Mouse (Mus musculus) embryo, embryonic 11.5 days (tissue): ENCODE data around the gene Itga11.
"Not testable (repeated sequence)": the region's sequence is repeated elsewhere in the genome, so short reads cannot be mapped to it uniquely, and the experiment has no call there.

Experiments used
- DNase-seq: peaks from one replicate; pipeline ENCODE4 v3.0.0-alpha.2; 2012; ENCODE audit warnings: low read depth, low spot score

Gene Itga11

DNA sequence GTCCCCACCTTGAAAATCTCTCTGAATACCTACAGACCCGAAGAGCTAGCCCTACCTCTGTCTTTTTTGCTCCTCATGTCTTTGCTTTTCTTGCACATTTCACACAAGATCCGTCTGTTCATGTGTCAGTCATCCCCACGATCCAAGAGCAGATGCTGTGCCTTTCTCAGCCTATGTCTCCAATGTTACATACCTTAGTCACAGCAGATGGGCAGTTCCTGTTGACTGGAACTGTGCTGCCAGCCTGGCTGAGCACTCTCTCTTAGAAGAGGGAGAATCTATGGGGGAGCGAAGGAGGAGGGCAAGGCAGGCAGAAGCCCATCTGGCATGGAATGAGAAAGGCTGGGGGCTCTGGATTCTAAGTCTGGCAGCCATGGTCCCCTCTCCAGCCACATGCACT is 87.7 kb downstream of the Itga11 start:
- DNase-seq, result no peak

DNA sequence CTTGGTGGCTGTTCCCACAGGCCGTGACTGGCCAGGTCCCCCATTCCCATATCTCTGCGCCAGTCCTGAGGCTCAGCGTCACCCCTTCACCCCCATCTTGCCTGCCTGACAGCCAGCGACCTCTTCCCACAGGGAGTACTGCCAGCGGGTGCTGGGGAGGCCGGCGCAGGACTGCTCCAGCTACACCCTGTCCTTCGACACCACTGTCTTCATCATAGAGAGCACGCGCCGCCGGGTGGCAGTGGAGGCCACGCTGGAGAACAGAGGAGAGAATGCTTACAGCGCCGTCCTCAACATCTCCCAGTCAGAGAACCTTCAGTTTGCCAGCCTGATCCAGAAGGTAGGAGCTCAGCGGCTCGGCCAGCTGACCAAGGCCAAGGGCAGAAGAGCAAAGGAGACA is 89.8 kb downstream of the Itga11 start:
- DNase-seq, result no peak

DNA sequence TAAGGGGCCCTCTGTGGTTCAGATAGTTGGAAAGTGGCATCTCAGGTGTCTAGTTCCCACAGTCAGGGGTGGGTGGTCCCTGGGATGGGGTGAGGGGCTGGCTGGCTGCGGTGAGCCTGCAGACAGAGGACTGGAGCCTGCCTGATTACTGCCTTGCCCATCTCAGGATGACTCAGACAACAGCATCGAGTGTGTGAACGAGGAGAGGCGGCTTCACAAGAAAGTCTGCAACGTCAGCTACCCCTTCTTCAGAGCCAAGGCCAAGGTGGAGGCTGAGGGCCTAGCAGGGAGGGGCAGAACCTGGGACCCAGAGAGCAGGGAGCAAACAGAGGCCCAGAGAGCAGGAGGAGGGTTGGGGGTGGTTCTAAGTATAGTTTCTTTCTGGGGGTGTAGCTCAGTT is 90.7 kb downstream of the Itga11 start:
- DNase-seq, result no peak

DNA sequence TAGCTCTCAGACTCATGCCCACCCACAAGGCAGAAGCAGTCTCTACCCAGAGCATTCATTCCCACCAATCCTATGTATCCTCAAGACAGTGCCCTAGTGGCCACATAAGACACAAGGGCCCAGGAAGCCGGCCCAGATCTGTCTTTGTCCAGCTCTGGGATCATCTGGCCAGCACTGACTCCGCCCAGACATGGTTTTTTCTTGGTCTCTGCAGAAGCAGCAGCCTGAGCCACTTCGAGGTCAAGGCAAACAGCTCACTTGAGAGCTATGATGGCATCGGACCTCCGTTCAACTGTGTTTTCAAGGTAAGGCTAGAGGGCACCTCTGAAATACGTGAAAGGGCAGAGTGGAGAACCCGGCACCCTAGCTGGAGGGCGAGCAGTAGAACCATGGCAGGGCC is 95.1 kb downstream of the Itga11 start:
- no peak for DNase-seq

DNA sequence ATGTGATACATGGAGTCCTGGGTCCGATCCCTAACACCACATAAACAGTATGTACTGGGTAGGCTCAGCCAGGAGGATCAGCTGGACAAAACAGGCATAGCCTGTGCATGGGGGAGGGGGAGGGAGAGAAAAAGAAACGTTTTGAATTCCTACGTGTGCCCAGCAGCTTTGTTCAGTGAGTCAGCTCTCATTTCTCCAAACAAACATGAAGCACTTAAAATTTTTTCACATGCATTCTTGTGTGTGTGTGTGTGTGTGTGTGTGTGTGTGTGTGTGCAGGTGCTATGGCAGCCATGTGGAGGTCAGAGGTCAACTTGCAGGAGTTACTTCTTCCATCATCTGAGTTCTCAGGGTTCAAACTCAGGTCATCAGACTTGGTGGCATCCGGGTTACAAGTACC is 97.8 kb downstream of the Itga11 start:
- no peak for DNase-seq

DNA sequence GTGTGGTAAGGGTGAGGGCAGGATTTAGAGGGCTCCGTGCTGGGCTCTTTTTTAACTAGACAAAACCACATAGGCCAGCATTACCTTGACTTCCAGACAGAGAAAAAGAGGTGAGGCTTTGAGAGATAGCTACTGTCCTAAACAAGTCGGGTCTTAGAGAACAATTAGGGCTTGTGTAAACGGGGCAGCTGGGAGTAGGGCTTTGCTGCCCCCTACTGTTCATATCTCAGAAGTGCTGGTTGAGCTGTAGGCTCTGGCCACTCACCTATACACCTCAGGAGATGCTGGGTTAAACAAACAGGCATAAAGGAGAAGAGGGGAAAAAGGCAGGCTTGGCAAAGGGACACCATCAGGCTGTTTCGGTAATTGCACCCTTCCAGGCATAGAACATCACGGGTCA is 99.8 kb downstream of the Itga11 start:
- peak; percentile 57 for DNase-seq

DNA sequence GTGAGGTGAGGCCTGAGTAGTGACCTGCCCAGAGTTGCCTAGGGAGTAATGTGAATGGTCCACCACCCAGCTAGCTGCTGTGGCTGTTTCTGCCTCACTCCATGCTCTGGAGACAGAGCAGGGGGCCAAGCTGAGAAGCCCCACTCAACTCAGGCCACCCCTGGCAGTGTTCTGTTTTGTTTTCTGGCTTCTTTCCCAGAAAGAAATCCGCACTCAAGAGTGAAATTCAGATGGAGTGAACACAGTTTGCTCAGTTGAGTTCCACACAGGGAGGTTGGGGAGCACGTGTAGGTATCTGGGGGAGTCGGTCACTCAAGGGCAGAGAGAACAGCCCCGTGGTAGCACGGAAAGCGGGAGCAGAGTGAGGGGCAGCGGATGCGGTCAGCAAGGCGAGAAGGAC is 101.1 kb downstream of the Itga11 start:
- DNase-seq, result no peak

DNA sequence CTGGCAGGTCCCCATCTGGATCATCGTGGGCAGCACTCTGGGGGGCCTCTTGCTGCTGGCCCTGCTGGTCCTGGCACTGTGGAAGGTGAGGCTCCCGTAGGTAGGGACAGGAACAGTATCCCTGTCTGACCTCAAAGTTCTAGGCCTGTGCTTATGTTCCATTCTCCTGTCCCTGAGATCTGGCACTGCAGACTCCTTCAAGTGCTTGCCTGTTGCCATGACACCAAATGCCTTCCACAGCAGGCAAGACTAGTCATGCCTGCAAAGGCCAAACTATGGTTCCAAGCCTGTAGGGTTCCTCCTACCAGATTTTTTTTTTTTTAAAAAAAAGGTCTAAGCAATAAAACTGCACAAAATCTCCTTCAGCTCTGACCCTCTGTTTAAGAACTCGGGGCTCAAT is 104.3 kb downstream of the Itga11 start:
- no peak for DNase-seq

DNA sequence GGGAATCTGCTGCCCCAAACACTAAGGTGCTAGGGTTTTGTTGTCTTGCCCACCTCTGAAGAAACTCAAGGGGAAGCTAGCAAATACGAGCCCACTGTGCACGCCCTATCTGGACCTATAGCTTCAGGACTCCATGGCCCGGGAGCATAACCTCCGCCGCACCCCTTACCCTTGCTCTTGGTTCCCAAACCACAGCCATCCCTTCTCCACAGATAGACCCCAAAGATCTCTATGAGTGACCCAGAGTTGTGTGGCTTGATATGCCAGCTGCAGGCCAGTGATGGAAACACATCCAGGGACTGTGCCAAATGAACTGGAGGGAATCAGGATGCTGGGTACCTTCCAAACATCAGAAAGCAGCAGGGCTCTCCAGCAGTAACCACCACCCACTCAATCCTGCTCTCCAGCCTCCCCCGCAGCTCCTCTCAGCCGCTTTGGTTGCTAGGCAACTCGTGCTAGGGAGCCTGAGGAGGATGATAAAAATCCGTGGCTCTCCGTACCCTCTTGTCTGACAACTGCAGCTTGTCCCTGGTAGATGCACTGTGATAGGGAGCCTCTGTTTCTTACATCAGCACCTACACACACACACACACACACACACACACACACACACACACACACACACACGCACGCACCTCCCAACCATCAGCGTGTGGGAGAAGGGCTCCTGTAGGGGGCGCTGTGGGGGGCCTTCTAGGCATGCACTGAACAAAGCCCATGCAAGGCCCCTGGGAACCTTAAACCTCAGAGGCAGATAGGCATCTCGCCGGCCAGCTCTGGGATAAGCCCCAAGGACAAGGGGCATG is 105.6 kb downstream of the Itga11 start:
- DNase-seq, result peak; percentile 31

DNA sequence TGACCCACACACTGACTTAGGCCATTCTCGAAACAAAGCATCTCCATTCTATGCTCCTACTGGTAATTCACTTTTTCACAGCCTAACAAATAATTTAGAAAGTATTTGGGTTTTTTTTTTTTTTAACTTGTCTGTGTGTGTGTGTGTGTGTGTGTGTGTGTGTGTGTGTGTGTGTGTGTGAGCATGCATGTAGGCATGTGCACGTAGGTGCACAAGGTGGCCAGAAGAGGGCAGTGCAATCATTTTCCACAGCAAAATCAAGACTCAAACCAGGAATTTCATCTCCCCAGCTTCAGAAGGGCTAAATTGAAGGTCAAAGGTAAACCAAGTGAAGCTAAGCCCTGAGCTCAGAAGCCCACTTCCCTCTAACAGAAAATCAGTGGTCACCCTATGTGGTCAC is 106.6 kb downstream of the Itga11 start:
- DNase-seq, result no peak

DNA sequence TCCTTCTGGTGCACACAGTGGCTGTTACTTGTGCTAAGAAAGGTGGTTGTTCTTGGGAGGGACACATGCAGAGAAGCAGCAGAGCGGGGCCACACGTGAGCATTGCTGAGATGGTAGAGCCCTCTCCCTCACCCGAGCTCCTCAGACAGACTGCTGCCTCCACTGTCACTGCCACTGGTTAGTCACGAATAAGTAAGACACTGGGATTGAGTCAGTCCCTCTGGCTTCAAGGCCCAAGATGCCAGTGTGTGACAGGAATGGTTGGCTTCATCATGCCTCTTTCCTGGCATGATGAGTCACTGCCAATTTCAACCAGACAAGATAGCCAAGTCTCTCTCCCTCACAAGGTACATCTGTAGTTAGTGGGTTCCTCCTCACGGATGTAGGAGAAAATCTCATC is 109.1 kb downstream of the Itga11 start:
- DNase-seq, result no peak

DNA sequence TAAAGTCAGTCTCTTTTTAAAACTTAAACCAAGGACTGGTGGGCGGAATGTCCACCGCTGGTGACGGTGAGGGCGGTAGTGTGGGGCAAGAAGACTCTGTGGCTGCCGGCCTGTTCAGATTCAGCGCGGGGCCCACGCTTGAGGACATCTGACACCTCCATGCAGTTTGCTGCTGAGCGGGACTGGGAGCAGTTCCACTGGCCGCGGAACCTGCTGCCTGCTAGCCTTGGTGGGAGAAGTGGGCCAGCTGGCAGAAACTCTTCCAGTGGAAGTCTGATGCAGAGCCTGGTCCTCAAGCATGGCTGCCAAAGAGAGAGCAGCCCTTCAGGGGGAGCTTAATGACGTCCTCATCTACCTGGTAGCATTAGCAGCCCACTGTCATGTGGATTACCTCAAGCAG is 112.2 kb downstream of the Itga11 start:
- DNase-seq, result no peak

DNA sequence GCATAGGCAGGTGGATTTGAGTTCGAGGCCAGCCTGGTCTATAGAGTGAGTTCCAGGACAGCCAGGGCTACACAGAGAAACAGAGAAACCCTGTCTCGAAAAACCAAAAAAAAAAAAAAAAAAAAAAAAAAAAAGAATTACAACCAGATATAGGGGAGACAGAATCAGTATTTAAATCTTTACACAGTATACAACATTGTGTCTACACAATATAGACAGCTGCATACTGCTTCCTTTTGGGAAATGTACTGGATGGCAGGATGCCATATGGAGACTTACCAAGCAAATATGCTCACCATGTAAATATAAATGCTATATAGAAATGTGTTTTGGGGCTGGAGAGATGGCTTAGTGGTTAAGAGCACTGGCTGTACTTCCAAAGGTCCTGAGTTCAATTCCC is 121.6 kb downstream of the Itga11 start:
- DNase-seq, result not testable (repeated sequence)

DNA sequence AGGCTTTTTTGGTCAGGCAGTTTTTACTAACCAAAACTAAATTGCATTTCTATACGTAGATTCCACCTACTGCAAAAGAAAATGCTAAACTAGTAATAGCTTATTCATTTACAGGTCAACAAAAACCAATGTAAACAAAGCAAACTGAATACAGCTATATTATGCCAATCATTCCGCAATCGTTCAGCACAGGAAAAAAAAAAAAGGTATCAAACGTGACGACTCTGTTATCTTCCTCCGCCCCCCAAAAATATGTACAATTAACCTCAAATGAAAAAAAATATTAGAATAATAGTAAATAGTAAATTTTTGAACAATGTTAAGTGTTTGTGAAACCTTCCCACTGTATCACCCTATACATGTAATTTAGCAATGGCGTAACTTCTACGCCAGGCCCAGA is 132.5 kb downstream of the Itga11 start:
- no peak for DNase-seq

DNA sequence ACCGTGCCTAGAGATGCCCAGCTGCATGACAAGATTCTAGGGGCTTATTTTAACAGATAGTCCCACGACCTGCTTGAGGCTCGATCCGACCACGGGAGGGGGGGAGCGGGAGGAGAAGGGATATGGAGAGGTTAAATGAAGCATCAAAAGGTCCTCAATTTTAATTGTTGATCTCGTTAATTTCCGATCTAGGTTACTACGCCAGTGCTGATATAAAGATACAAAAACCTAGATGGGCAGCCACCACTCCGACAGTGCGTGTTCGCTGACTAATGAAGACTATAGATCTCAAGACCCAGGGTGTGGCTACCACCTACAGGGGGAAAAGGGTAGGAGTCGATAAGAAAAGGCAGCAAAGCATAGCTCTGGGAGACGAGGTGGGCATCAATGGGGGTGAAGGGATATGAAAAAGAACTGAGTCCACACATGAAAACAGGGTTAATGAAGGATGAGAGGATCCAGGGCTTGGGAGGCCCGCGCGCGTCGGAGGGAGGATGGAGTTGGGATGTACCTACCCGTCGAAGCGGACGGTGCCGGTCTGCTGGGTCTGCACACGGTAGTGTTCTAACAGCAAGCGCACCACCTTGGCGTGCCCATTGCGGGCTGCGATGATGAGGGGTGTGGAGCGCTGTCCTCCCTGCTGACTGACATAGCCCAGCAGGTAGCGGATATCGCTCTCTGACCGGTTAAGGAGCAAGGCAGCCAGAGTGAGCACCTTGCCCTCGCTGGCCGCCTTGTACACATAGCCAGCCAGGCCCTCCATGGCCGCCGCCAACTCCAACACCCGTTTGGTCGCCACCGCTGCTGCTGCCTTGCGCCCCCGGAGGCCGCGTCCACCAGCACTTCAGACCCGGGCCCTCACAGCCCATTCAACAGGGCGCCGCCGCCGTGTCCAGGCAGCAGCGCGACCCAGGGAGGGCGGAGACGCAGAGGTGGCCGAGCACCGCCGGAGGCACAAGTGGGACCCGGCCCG is 133.2 kb downstream of the Itga11 start:
- DNase-seq, result no peak

DNA sequence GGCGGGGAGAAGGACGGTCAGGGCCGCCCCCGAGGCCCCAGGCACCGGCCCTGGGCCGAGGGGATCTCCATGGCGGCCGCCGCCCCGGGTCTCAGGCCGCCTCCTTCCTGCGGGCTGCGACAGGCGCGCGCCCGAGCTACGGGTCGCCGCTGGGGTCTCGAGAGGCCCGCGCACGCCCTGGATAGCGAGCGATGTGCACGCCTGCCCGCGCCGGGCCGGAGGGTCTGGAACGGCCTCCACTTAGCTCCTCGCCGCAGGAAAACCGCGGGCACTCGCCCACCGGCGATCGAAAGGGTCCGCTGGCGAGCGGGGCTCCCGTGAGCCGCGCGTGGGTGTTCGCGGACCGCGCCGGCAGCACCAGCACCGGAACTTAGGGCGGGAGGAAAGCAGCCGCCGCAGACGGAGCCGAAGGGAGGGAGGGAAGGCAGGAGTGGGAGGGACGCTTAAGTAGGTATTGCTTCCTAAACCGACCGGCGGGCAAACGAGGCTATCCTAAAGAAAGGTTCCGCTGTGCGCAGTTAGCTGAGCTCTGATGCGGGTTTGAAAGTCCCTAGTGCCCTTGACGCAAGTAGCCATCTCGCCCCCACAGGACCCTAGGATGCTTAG is 134.0 kb downstream of the Itga11 start, which contains the start of gene Fem1b:
Gene Fem1b (minus strand): TSS at position 419 of the 606 bp plus-strand sequence.
- peak; percentile 82 for DNase-seq

DNA sequence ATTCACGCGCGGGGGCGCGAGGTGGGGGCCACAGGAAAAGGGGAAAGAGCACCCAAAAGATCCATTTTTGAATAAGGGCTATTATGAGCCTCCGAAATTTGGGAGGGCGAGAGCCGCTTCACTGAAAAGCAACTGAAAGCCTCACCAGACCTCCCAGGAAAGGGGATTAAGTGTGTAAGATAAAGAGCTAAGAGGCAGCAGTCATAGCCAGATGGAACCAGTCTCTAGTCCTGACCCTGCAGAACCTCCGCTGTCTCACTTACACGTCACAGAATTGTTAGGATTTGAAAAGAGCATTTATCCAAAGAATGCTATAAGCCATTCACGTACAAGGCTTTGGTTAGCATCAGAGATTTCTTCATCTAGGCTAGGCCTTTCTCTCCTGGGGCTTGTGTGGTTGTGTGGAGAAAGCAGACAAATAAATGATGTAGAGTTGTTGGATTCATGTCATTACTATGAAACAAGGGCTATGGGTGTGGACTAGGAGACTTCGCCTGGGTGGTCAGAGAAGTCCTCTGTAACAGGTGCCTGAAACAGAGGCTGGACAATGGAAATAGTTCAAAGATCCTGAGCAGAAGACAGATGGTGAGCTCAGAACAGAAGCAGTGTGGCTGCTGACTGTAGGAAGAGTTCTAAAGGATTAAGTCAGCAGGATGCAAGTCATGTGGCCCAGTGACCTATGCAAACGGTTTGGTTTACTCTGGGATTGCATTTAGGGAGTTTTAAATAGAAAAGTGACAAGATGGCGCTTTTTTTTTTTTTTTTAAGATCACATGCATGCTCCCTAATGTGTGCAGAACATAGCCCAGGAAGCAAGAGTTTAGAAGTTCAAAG is 134.8 kb downstream of the Itga11 start:
- DNase-seq, result no peak

DNA sequence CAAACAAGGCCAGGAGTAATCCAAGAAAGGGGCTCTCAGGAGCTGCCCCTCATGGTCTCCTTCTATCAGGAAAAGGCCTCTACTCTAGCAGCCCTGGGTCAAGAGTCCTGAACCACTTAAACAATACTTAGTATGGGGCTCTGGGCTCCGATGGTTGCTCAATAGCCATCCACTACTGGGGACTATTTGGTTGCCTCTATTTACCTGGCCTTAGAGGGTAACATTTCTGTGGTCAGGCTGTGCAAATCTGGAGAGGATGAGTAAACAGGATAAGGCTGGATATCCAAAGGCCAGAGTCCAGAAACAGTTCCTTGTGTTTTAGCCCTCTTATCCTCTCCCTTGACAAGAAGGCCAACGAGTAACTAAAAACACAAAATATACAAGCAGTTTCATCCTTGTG is 137.1 kb downstream of the Itga11 start:
- DNase-seq, result no peak

DNA sequence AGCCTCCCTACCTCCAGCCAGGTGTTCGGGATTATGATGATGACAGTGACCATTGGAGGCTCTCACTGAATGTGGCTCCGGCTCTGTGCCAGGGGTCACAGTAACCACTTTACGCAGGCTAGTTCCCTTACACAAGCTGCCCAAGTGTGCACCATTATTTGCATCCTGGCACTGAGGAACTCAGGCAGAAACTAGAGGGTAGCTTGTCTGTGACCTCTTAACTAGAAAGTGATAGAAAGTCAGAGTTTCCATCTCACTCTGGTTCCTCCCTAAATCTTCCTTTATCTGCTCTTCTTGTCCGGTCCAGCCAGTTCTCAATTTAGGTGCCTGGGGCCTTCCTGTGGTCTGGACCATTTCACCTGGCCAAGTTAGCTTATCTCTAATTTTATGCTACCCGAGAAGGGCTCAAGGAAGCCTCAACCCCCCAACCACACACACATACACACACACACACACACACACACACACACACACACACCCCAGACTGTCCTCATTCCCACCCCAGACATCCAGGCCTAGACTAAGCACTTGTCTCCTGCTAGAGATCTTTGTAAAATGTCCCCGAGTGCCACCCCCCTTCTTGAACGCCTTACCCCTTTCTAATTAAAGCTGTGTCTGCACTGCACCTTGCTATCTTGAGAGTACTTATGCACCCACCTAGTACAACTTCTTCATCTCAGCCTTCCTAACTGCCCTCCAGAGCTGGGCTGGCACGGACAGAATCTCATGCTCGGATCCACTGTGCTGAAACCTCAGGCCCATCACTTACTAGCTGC is 138.9 kb downstream of the Itga11 start:
- no peak for DNase-seq

DNA sequence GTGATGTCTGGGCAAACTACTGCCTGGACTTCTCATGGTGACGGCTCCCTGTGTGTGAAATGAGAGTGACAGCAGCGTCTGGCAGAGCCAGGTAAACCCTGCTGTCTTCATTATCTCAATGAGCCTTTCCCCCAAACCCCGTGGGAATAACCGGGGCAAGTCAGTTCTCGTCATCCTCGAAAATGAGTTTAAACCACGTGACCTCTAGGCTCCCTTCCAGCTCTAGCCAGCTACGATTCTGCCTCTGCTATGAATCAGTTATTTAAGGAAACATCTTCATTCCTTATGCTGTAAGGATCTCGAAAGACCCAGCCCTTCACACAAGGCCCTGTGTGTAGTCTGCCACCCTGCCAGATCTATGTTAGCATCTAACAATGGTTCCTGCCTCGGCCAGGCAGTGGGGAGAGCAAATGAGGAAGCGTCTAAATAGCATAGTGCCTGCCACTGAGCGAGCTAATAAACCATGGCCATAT is 139.5 kb downstream of the Itga11 start:
- no peak for DNase-seq
